Mouse (Mus musculus) liver, adult 2 months (tissue): ENCODE results near the gene Gm4922. TPM values are rescaled to one million over a fixed set of nuclear protein-coding genes. Genes with fewer than 3 reads are reported as not detected.
A peak's percentile ranks its signal among the peaks of the same experiment; 100 is the strongest.

ENCODE experiments used
- DNase-seq: peaks from one replicate; pipeline ENCODE4 v3.0.0-alpha.2; 2011; ENCODE audit warnings: low read depth, low spot score; ENCODE audit errors: extremely low read depth
- H3K27ac ChIP-seq: fragments of 200-500 bp; replicated peaks from 2 replicates; pipeline ENCODE4 v1.5.1; 2012; ENCODE audit warnings: low read depth, mild to moderate bottlenecking, control low read depth, inconsistent platforms, low read length; ENCODE audit not compliant: insufficient read depth
- H3K27me3 ChIP-seq: fragments of 200-500 bp; 2 replicates; pipeline ENCODE4 v1.6.1; 2012; ENCODE audit warnings: mild to moderate bottlenecking, moderate library complexity, low read length, inconsistent platforms; ENCODE audit not compliant: control insufficient read depth, insufficient read depth
- H3K36me3 ChIP-seq: fragments of 200-500 bp; 2 replicates; pipeline ENCODE4 v1.6.1; 2012; ENCODE audit warnings: low read length, inconsistent platforms; ENCODE audit not compliant: control insufficient read depth, insufficient read depth
- H3K4me1 ChIP-seq: fragments of 200-500 bp; 2 replicates; pipeline ENCODE4 v1.6.1; 2011; ENCODE audit warnings: low read length; ENCODE audit not compliant: control insufficient read depth, insufficient read depth
- H3K4me3 ChIP-seq: fragments of 200-500 bp; 2 replicates; pipeline ENCODE4 v1.5.1; 2011; ENCODE audit warnings: low read depth, mild to moderate bottlenecking, control low read depth, low read length, moderate library complexity; ENCODE audit not compliant: insufficient read depth
- H3K79me2 ChIP-seq: fragments of 200-500 bp; 2 replicates; pipeline ENCODE4 v1.6.1; 2012; ENCODE audit warnings: inconsistent platforms, mild to moderate bottlenecking, low read length, moderate library complexity; ENCODE audit not compliant: control insufficient read depth, insufficient read depth
- H3K9ac ChIP-seq: fragments of 200-500 bp; 2 replicates; pipeline ENCODE4 v1.6.1; 2012; ENCODE audit warnings: low read depth, mild to moderate bottlenecking, control low read depth, inconsistent platforms, low read length
- CTCF ChIP-seq: fragments of 200-500 bp; IDR thresholded peaks from 2 replicates; pipeline ENCODE4 v1.5.1; 2011; ENCODE audit warnings: low read depth, low read length, control low read depth
- POLR2A ChIP-seq: fragments of 200-500 bp; IDR thresholded peaks from 2 replicates; pipeline ENCODE4 v1.6.1; 2011; ENCODE audit warnings: low read length, control low read depth; ENCODE audit not compliant: insufficient read depth; ENCODE audit errors: extremely low read depth
- WGBS: fragments of 180-500 bp; shearing (Covaris S2); methylation state at CpG from one replicate; pipeline ENCODE4 v1.1.7; 2018; 5-methylcytosine and 5-hydroxymethylcytosine counted together
- polyA plus RNA-seq: library from polyadenylated mRNA; depleted of rRNA; stranded (reverse); fragments of >200 nt; gene quantifications from 2 replicates; pipeline ENCODE4 v1.2.3, GENCODE M21; 2012; rRNA removed
- total RNA-seq: library from RNA; depleted of rRNA; stranded (reverse); fragments of >200 nt; gene quantifications from 2 replicates; pipeline ENCODE4 v1.2.3, GENCODE M21; 2014; rRNA removed

Gm4922 gene
- total and polyA plus RNA-seq, 2 experiments, result not detected

DNA sequence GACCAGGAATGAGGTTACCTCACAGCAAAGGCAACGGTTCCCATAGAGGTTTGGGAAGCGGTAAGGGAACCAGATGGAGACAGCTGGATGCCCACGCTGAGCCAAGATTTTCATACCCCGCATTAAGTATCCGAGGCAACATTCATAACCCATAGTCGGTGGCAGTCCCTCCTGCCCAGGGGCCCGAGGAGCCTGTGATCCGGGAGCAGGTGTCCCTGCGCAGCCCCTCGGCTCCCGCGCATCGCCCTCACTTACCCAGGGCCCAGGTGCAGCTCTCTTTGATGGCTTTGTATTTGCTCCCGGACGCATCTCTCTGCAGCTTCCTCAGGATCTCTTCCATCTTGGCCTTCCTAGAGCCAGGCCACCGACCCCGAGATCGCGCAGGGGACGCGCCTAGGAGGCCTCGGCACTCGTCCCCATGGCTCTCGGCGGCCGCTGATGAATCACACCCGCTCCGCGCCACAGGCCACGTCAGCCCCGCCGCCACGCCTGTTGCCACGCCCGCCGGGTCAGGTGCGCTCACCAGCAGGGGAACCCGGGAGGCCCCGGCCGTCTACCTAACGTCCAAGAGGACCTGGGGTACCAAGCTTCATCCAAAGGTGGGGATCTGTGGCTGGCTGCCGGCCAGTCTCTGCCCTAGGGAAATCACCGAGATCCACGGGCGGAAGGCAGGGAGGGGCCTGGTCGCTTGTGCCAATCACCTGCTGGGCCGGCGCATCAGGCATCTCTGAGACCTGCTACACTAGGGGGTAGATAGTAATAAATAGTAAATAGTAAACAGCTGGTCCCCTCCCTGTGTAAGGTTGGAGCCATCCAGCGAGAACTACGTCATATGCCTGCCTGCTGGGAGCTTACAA lies 43.1 kb downstream of the Gm4922 start, which contains the start of gene Arfgef3:
Gene Arfgef3, minus strand, starts transcription at position 664 of the 857 bp plus-strand sequence.
- Histone ChIP-seq H3K27me3 (peaks cover 6% of the 10 kb centered on the region; the same call in 1 of the 2 replicates), H3K4me1 (peaks cover 3% of the 10 kb centered on the region; the same call in 1 of the 2 replicates), H3K9ac (no peak within 1 kb of the TSS), H3K79me2 (no peaks in the 10 kb centered on the region), H3K36me3 (no peaks in the 10 kb centered on the region), H3K27ac (no peak within 1 kb of the TSS), H3K4me3 (peak within 1 kb of the TSS; percentile 54; the same call in 1 of the 2 replicates)
- no peak for DNase-seq
- TF ChIP-seq POLR2A (no peak), CTCF (no peak)
- 3% methylated on average over 50 of the region's 50 CpGs for WGBS

- Histone ChIP-seq H3K4me1 (peaks cover 3% of the 10 kb centered on the region; the same call in 1 of the 2 replicates), H3K27ac (no peak overlapping the region), H3K9ac (no peak overlapping the region), H3K36me3 (no peaks in the 10 kb centered on the region), H3K79me2 (no peaks in the 10 kb centered on the region), H3K27me3 (peaks cover 6% of the 10 kb centered on the region; the same call in 1 of the 2 replicates), H3K4me3 (no peak overlapping the region)
- 89% methylated on average over 6 of the region's 6 CpGs for WGBS
- no peak for DNase-seq
- TF ChIP-seq CTCF, result no peak
- no peak for TF ChIP-seq POLR2A
Observed at GRCm38 (mm10) chr10:18742086-18742485, 44.5 kb downstream of the Gm4922 start.

DNA sequence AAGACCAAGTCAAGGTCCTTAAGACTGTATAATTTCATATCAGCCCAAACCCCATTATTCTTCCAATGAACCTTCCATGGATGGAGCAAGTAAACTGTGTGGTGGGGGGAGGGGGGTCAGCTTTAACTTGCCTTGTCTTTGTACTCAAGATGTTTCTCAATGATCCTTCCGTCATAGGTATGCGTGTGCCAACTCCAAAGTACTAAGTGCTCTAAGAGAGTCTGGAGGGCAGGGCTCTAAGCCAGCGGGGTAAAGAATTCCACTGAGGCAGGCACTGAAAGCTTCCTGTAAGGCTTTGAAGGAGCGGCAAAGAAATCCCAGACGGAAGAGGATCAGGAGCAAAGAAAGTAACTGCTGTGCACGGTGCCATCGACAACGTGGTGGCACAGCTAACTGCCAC lies 45.6 kb downstream of the Gm4922 start:
- DNase-seq, result no peak
- H3K9ac ChIP-seq, result no peak overlapping the region
- peaks cover 3% of the 10 kb centered on the region; the same call in 1 of the 2 replicates for H3K4me1 ChIP-seq
- H3K4me3 ChIP-seq, result no peak overlapping the region
- WGBS, result 91% methylated on average over 8 of the region's 8 CpGs
- H3K27me3 ChIP-seq, result peaks cover 6% of the 10 kb centered on the region; the same call in 1 of the 2 replicates
- no peaks in the 10 kb centered on the region for H3K79me2 ChIP-seq
- no peaks in the 10 kb centered on the region for H3K36me3 ChIP-seq
- H3K27ac ChIP-seq, result no peak overlapping the region
- no peak for TF ChIP-seq POLR2A
- TF ChIP-seq CTCF, result no peak

Other genes starting within 250 kb of the Gm4922 start
- gene Hebp2, start 240.7 kb downstream of the Gm4922 start, total RNA-seq, result 0.28 and 0.40 TPM in 2 replicates
- 0.10 and 0.33 TPM in 2 replicates for gene Hebp2, start 240.7 kb downstream of the Gm4922 start, polyA plus RNA-seq
- gene Arfgef3, start 42.8 kb downstream of the Gm4922 start, total RNA-seq, result under 0.01 and 0.07 TPM in 2 replicates
- not detected in 2 replicates for gene Arfgef3, start 42.8 kb downstream of the Gm4922 start, polyA plus RNA-seq
- 83.0 and 91.4 TPM in 2 replicates for gene Perp, start 58.2 kb upstream of the Gm4922 start, total RNA-seq
- 124 and 164 TPM in 2 replicates for gene Perp, start 58.2 kb upstream of the Gm4922 start, polyA plus RNA-seq
- gene Tnfaip3, start 228.9 kb upstream of the Gm4922 start, total RNA-seq, result 2.5 and 3.0 TPM in 2 replicates
- gene Tnfaip3, start 228.9 kb upstream of the Gm4922 start, polyA plus RNA-seq, result 0.59 and 0.70 TPM in 2 replicates